Mouse (Mus musculus): ENCODE results near the gene Rffl.
"Not testable (repeated sequence)": the region's sequence is repeated elsewhere in the genome, so short reads cannot be mapped to it uniquely, and the experiment has no call there.

- TF ChIP-seq POLR2A (IDR thresholded peaks at IDR 0.05; ENCODE audit: insufficient read depth, low read length); CTCF (IDR thresholded peaks at IDR 0.05; ENCODE audit: low read depth, low read length): not testable (repeated sequence)
Observed at GRCm38 (mm10) chr11:82832402-82832801, 38.6 kb downstream of the Rffl start.

Measured in ES-Bruce4 (cell line).